Mouse (Mus musculus): ENCODE data around the gene Snapc4.

DNA sequence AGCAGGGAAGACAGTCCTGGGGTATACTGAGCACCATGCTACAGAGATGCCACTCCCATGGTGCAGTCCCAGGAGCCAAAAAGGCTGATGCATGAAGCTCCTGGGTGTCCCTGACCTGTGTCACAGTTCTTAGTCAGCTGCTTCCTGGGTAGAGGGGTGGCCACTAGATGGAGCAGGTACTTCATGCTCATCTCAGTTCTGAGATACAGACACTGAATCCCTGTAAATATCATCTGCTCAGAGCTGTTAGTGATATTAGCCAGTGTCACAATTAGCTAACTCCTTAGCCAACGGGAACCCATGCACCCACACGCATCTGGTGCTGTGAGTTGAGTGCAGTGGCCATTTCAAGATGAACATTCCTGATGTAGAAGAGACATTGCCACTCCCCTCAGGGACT, 55.5 kb downstream of the Snapc4 start:
- TF ChIP-seq JUN (IDR thresholded peaks at IDR 0.05; ENCODE audit: insufficient read depth, low read depth, low read length) (no peak), POLR2A (IDR thresholded peaks at IDR 0.05; ENCODE audit: low read depth, low read length) (no peak), RAD21 (IDR thresholded peaks at IDR 0.05; ENCODE audit: low read depth, low read length) (peak; percentile 75), CHD2 (IDR thresholded peaks at IDR 0.05; ENCODE audit: low read length) (no peak), MYC (IDR thresholded peaks at IDR 0.05; ENCODE audit: low read depth, low read length) (no peak), SIN3A (IDR thresholded peaks at IDR 0.05; ENCODE audit: low read length) (no peak), EP300 (IDR thresholded peaks at IDR 0.05; ENCODE audit: low read length) (no peak), TBP (conservative IDR thresholded peaks at IDR 0.05; ENCODE audit: low read depth, low read length) (no peak), ELF1 (IDR thresholded peaks at IDR 0.05; ENCODE audit: low read depth, low read length) (no peak), CTCF (conservative IDR thresholded peaks at IDR 0.05 in 1 of 2, IDR thresholded peaks at IDR 0.05 in 1 of 2; ENCODE audit: low read depth in 2 of 2, low read length in 2 of 2) (peak; percentile 19 to 76; a peak in 2 of 4 replicates), TCF12 (IDR thresholded peaks at IDR 0.05; ENCODE audit: low read depth, low read length) (no peak)
